In genomic region chr7:133645716-133646115, GRCm38 (mm10) we compare ENCODE assay signal across 37 mouse cellular contexts. TPM values are rescaled to one million over a fixed set of nuclear protein-coding genes. Genes with fewer than 3 reads are reported as not detected.
"Had no signal": no experiment of that assay in that cellular context is flagged by ENCODE, and none has a peak within 500 bp of the region (broad histone marks: within the 10 kb centered on the region; RNA-seq: fewer than 3 reads in every experiment).

No protein-coding gene starts in this region.

- ATAC-seq: hindbrain, embryonic 16.5 days; intestine, embryonic 15.5 days; intestine, postnatal 0 days had no signal

- DNase-seq: gastrocnemius, postnatal 14 days; gastrocnemius, postnatal 36 days; heart, adult 11 months; heart, adult 2 months; heart, postnatal 14 days; heart, postnatal 4 days; kidney, adult 18-20 months; kidney, adult 8-10 months; kidney, postnatal 10 days; kidney, postnatal 25 days; kidney, postnatal 4 days; liver; liver, embryonic 13.5 days had no signal

RNA-seq across cellular contexts. Expression of gene Mmp21, which starts 34.1 kb away (rescaled TPM):
- total RNA-seq: gastrocnemius, adult 18-20 months; gastrocnemius, adult 8-10 months; gastrocnemius, postnatal 14 days; gastrocnemius, postnatal 36 days; heart, adult 2 months; heart, postnatal 14 days; heart, postnatal 4 days; left cerebral cortex, postnatal 14 days had no signal
- polyA plus RNA-seq: gonadal fat pad, adult 2 months; heart, adult 2 months; heart, embryonic 13.5 days; heart, embryonic 15.5 days; heart, postnatal 0 days; hindbrain, embryonic 10.5 days; hindbrain, embryonic 12.5 days; intestine, embryonic 15.5 days; intestine, postnatal 0 days; kidney, embryonic 14.5 days; kidney, embryonic 16.5 days; limb, embryonic 12.5 days; limb, embryonic 14.5 days; liver, embryonic 11.5 days had no signal

RNA-seq across cellular contexts. Expression of gene Tex36, which starts 43.8 kb away (rescaled TPM):
- total RNA-seq: gastrocnemius, adult 18-20 months; gastrocnemius, adult 8-10 months; gastrocnemius, postnatal 14 days; gastrocnemius, postnatal 36 days; heart, adult 2 months; heart, postnatal 14 days; heart, postnatal 4 days; layer of hippocampus, adult 2 months; layer of hippocampus, postnatal 25 days; left cerebral cortex, adult 2 months; left cerebral cortex, postnatal 14 days; left cerebral cortex, postnatal 36 days had no signal
- polyA plus RNA-seq: heart, adult 2 months; heart, embryonic 11.5 days; heart, embryonic 13.5 days; heart, embryonic 15.5 days; heart, postnatal 0 days; hindbrain, embryonic 12.5 days; hindbrain, embryonic 14.5 days; hindbrain, embryonic 16.5 days; intestine, embryonic 15.5 days; intestine, postnatal 0 days; kidney, embryonic 14.5 days; kidney, embryonic 16.5 days; limb, embryonic 10.5 days; limb, embryonic 12.5 days; limb, embryonic 14.5 days; liver, embryonic 11.5 days; liver, embryonic 13.5 days had no signal
